Mouse (Mus musculus): ENCODE measurements around the gene Megf6. TPM values are rescaled to one million over a fixed set of nuclear protein-coding genes. Genes with fewer than 3 reads are reported as not detected.

Gene Megf6
- polyA plus RNA-seq, 1 experiment: 2.9 TPM

GRCm38 (mm10) chr4:154205392-154205791 lies 34.9 kb downstream of the Megf6 start:
- no peak for DNase-seq (ENCODE audit: low read depth, low spot score)
- WGBS: 25% methylated on average over 5 of the region's 5 CpGs

GRCm38 (mm10) chr4:154207261-154207660 lies 36.7 kb downstream of the Megf6 start:
- DNase-seq (ENCODE audit: low read depth, low spot score): peak; percentile 18
- 14% methylated on average over 5 of the region's 5 CpGs for WGBS

- 60% methylated on average over 6 of the region's 6 CpGs for WGBS
- no peak for DNase-seq (ENCODE audit: low read depth, low spot score)
These were observed 38.5 kb downstream of the Megf6 start for GRCm38 (mm10) chr4:154209054-154209453.

GRCm38 (mm10) chr4:154209825-154210224 lies 39.3 kb downstream of the Megf6 start:
- 34% methylated on average over 3 of the region's 3 CpGs for WGBS
- no peak for DNase-seq (ENCODE audit: low read depth, low spot score)

GRCm38 (mm10) chr4:154211459-154211858 lies 40.9 kb downstream of the Megf6 start:
- no peak for DNase-seq (ENCODE audit: low read depth, low spot score)
- 69% methylated on average over 13 of the region's 13 CpGs for WGBS

- 29% methylated on average over 7 of the region's 7 CpGs for WGBS
- DNase-seq (ENCODE audit: low read depth, low spot score): no peak
These were observed 43.1 kb downstream of the Megf6 start for GRCm38 (mm10) chr4:154213586-154213985.

GRCm38 (mm10) chr4:154214075-154214474 lies 43.5 kb downstream of the Megf6 start:
- WGBS: 9% methylated on average over 5 of the region's 5 CpGs
- DNase-seq (ENCODE audit: low read depth, low spot score): no peak

GRCm38 (mm10) chr4:154217711-154218350 lies 47.3 kb downstream of the Megf6 start:
- WGBS: 45% methylated on average over 7 of the region's 7 CpGs
- no peak for DNase-seq (ENCODE audit: low read depth, low spot score)

- no peak for DNase-seq (ENCODE audit: low read depth, low spot score)
- 36% methylated on average over 6 of the region's 6 CpGs for WGBS
These were observed 52.2 kb downstream of the Megf6 start for GRCm38 (mm10) chr4:154222773-154223172.

- DNase-seq (ENCODE audit: low read depth, low spot score): no peak
- WGBS: 39% methylated on average over 6 of the region's 6 CpGs
These were observed 53.9 kb downstream of the Megf6 start for GRCm38 (mm10) chr4:154224267-154224969.

- 54% methylated on average over 9 of the region's 9 CpGs for WGBS
These were observed 54.4 kb downstream of the Megf6 start for GRCm38 (mm10) chr4:154224970-154225309.

GRCm38 (mm10) chr4:154226678-154227077 lies 56.1 kb downstream of the Megf6 start:
- 85% methylated on average over 11 of the region's 11 CpGs for WGBS
- DNase-seq (ENCODE audit: low read depth, low spot score): no peak

More at GRCm38 (mm10) chr4:154224970-154225309, 54.4 kb downstream of the Megf6 start:
- no peak for DNase-seq (ENCODE audit: low read depth, low spot score)

- no peak for DNase-seq (ENCODE audit: low read depth, low spot score)
- 74% methylated on average over 11 of the region's 11 CpGs for WGBS
These were observed 57.8 kb downstream of the Megf6 start for GRCm38 (mm10) chr4:154228336-154228735.

- 93% methylated on average over 9 of the region's 9 CpGs for WGBS
These were observed 59.0 kb downstream of the Megf6 start for GRCm38 (mm10) chr4:154229569-154229968.

GRCm38 (mm10) chr4:154231380-154231779 lies 60.9 kb downstream of the Megf6 start:
- no peak for DNase-seq (ENCODE audit: low read depth, low spot score)
- WGBS: 51% methylated on average over 7 of the region's 7 CpGs

More at GRCm38 (mm10) chr4:154229569-154229968, 59.0 kb downstream of the Megf6 start:
- DNase-seq (ENCODE audit: low read depth, low spot score): no peak

- 64% methylated on average over 4 of the region's 4 CpGs for WGBS
- DNase-seq (ENCODE audit: low read depth, low spot score): no peak
These were observed 61.8 kb downstream of the Megf6 start for GRCm38 (mm10) chr4:154232295-154232694.

GRCm38 (mm10) chr4:154236001-154236400 lies 65.5 kb downstream of the Megf6 start:
- DNase-seq (ENCODE audit: low read depth, low spot score): no peak
- WGBS: 80% methylated on average over 3 of the region's 3 CpGs

- 21% methylated on average over 10 of the region's 10 CpGs for WGBS
- DNase-seq (ENCODE audit: low read depth, low spot score): no peak
These were observed 66.4 kb downstream of the Megf6 start for GRCm38 (mm10) chr4:154236893-154237292.

GRCm38 (mm10) chr4:154237306-154237705 lies 66.8 kb downstream of the Megf6 start:
- 11% methylated on average over 9 of the region's 9 CpGs for WGBS
- no peak for DNase-seq (ENCODE audit: low read depth, low spot score)

GRCm38 (mm10) chr4:154239199-154239598 lies 68.7 kb downstream of the Megf6 start:
- no peak for DNase-seq (ENCODE audit: low read depth, low spot score)
- 77% methylated on average over 8 of the region's 8 CpGs for WGBS

GRCm38 (mm10) chr4:154240608-154241007 lies 70.1 kb downstream of the Megf6 start:
- no peak for DNase-seq (ENCODE audit: low read depth, low spot score)
- WGBS: 63% methylated on average over 11 of the region's 11 CpGs

All from large intestine, adult 2 months (tissue).